Mouse (Mus musculus) MEL (cell line): ENCODE results near the gene Ciart. TPM values are rescaled to one million over a fixed set of nuclear protein-coding genes. Genes with fewer than 3 reads are reported as not detected.

Experiments used
- DNase-seq: peaks from one replicate; pipeline ENCODE4 v3.0.0; 2011; ENCODE audit warnings: low read depth, low spot score
- H3K27ac ChIP-seq: 2 replicates; pipeline ENCODE4 v1.5.1; 2012; ENCODE audit warnings: low read depth, mild to moderate bottlenecking, control low read depth, low read length, moderate library complexity; ENCODE audit not compliant: control insufficient read depth
- H3K27me3 ChIP-seq, 2 experiments: fragments of 150-350 bp in 1 of 2; sonication (generic) in 1 of 2; 2 replicates each; pipeline ENCODE4 v1.6.1; 2012; ENCODE audit warnings: low read length in 2 of 2, mild to moderate bottlenecking in 2 of 2, improper control_type of control experiment in 1 of 2, moderate library complexity in 1 of 2; ENCODE audit not compliant: insufficient read depth in 2 of 2, control insufficient read depth in 1 of 2
- H3K36me3 ChIP-seq, 2 experiments: 2 replicates each; pipeline ENCODE4 v1.6.1; 2012 to 2014; ENCODE audit warnings: low read length in 2 of 2, improper control_type of control experiment in 1 of 2, inconsistent platforms in 1 of 2, mild to moderate bottlenecking in 1 of 2; ENCODE audit not compliant: insufficient read depth in 2 of 2, control insufficient read depth in 1 of 2
- H3K4me1 ChIP-seq, 2 experiments: fragments of 150-350 bp in 1 of 2; sonication (generic) in 1 of 2; 2 replicates each; pipeline ENCODE4 v1.6.1; 2012; ENCODE audit warnings: low read length in 2 of 2, improper control_type of control experiment in 1 of 2, mild to moderate bottlenecking in 1 of 2; ENCODE audit not compliant: insufficient read depth in 2 of 2, control insufficient read depth in 1 of 2
- H3K4me3 ChIP-seq, 2 experiments: fragments of 150-350 bp in 1 of 2; sonication (generic) in 1 of 2; 2 replicates each; pipeline ENCODE4 v1.5.1; 2012; ENCODE audit warnings: low read depth in 2 of 2, low read length in 2 of 2, mild to moderate bottlenecking in 2 of 2, moderate library complexity in 2 of 2, control low read depth in 1 of 2, improper control_type of control experiment in 1 of 2; ENCODE audit not compliant: control insufficient read depth in 1 of 2, insufficient read depth in 1 of 2
- H3K79me2 ChIP-seq: 2 replicates; pipeline ENCODE4 v1.6.1; 2012; ENCODE audit warnings: mild to moderate bottlenecking, low read length, moderate library complexity; ENCODE audit not compliant: control insufficient read depth, poor library complexity, insufficient read depth
- H3K9ac ChIP-seq: 2 replicates; pipeline ENCODE4 v1.6.1; 2012; ENCODE audit warnings: low read depth, mild to moderate bottlenecking, control low read depth, low read length, moderate library complexity; ENCODE audit not compliant: control insufficient read depth, poor library complexity, severe bottlenecking
- H3K9me3 ChIP-seq: fragments of 150-350 bp; sonication (generic); replicated peaks from 2 replicates; pipeline ENCODE4 v1.6.1; 2012; ENCODE audit warnings: mild to moderate bottlenecking, low read length, improper control_type of control experiment, moderate library complexity; ENCODE audit not compliant: insufficient read depth
- GABPA ChIP-seq: IDR thresholded peaks from 2 replicates; pipeline ENCODE4 v1.6.1; 2012; ENCODE audit warnings: low read depth, mild to moderate bottlenecking, inconsistent platforms, low read length, improper control_type of control experiment, moderate library complexity
- GATA1 ChIP-seq: IDR thresholded peaks from 2 replicates; pipeline ENCODE4 v1.6.1; 2011; ENCODE audit warnings: low read depth, low read length, improper control_type of control experiment
- HCFC1 ChIP-seq: IDR thresholded peaks from 2 replicates; pipeline ENCODE4 v1.6.1; 2012; ENCODE audit warnings: low read depth, mild to moderate bottlenecking, inconsistent platforms, low read length, improper control_type of control experiment, moderate library complexity
- MAX ChIP-seq: IDR thresholded peaks from 2 replicates; pipeline ENCODE4 v1.6.1; 2011; ENCODE audit warnings: low read length, improper control_type of control experiment
- MEF2A ChIP-seq: IDR thresholded peaks from 2 replicates; pipeline ENCODE4 v1.6.1; 2014; ENCODE audit warnings: low read depth, mild to moderate bottlenecking, inconsistent platforms, low read length, improper control_type of control experiment; ENCODE audit not compliant: poor library complexity, insufficient replicate concordance, severe bottlenecking; ENCODE audit errors: extremely low read depth
- MXI1 ChIP-seq: IDR thresholded peaks from 2 replicates; pipeline ENCODE4 v1.6.1; 2011; ENCODE audit warnings: mild to moderate bottlenecking, low read depth, low read length, improper control_type of control experiment
- MYB ChIP-seq: IDR thresholded peaks from 2 replicates; pipeline ENCODE4 v1.6.1; 2011; ENCODE audit warnings: mild to moderate bottlenecking, low read depth, low read length, improper control_type of control experiment
- NRF1 ChIP-seq: IDR thresholded peaks from 2 replicates; pipeline ENCODE4 v1.6.1; 2014; ENCODE audit warnings: low read depth, mild to moderate bottlenecking, inconsistent platforms, low read length, improper control_type of control experiment, moderate library complexity; ENCODE audit not compliant: poor library complexity, insufficient read depth, severe bottlenecking
- POLR2A ChIP-seq, 2 experiments: IDR thresholded peaks; 2 replicates each; pipeline ENCODE4 v1.6.1; 2011 to 2012; ENCODE audit warnings: low read length in 2 of 2, mild to moderate bottlenecking in 2 of 2, control low read depth in 1 of 2, improper control_type of control experiment in 1 of 2, low read depth in 1 of 2, moderate library complexity in 1 of 2; ENCODE audit not compliant: control insufficient read depth in 1 of 2, insufficient read depth in 1 of 2, poor library complexity in 1 of 2
- SIN3A ChIP-seq: IDR thresholded peaks from 2 replicates; pipeline ENCODE4 v1.6.1; 2012; ENCODE audit warnings: low read length, improper control_type of control experiment, inconsistent platforms
- TAL1 ChIP-seq: IDR thresholded peaks from 2 replicates; pipeline ENCODE4 v1.6.1; 2012; ENCODE audit warnings: mild to moderate bottlenecking, inconsistent platforms, low read length, moderate library complexity, mixed read lengths
- TBP ChIP-seq: IDR thresholded peaks from 2 replicates; pipeline ENCODE4 v1.8.0; 2011; ENCODE audit warnings: low read depth, low read length, improper control_type of control experiment
- USF1 ChIP-seq: IDR thresholded peaks from 2 replicates; pipeline ENCODE4 v1.6.1; 2014; ENCODE audit warnings: low read depth, mild to moderate bottlenecking, inconsistent platforms, low read length, improper control_type of control experiment, moderate library complexity
- ZC3H11A ChIP-seq: IDR thresholded peaks from 2 replicates; pipeline ENCODE4 v1.6.1; 2012; ENCODE audit warnings: low read depth, mild to moderate bottlenecking, inconsistent platforms, low read length, improper control_type of control experiment
- ZKSCAN1 ChIP-seq: IDR thresholded peaks from 2 replicates; pipeline ENCODE4 v1.6.1; 2012; ENCODE audit warnings: low read depth, mild to moderate bottlenecking, inconsistent platforms, low read length, improper control_type of control experiment, moderate library complexity
- ZNF384 ChIP-seq: IDR thresholded peaks from 2 replicates; pipeline ENCODE4 v1.6.1; 2012; ENCODE audit warnings: low read depth, mild to moderate bottlenecking, inconsistent platforms, low read length, improper control_type of control experiment
- polyA plus RNA-seq, 2 experiments: library from polyadenylated mRNA; stranded (reverse) in 1 of 2; unstranded in 1 of 2; fragments of >175 nt in 1 of 2; fragments of >200 nt in 1 of 2; gene quantifications; 2 replicates each; pipeline versions ENCODE4 v1.2.1 to v1.2.4; 2012; ENCODE audit warnings: low replicate concordance in 2 of 2, low read depth in 1 of 2; ENCODE audit not compliant: insufficient read length in 2 of 2, insufficient read depth in 1 of 2, missing spikeins in 1 of 2
- total RNA-seq: library from RNA; depleted of rRNA; stranded (reverse); fragments of 300-350 nt; gene quantifications from 2 replicates; pipeline ENCODE4 v1.2.3, GENCODE M21; 2012

Ciart gene
- total and polyA plus RNA-seq, 3 experiments, result 4.9 to 23.8 TPM; not detected in 1

DNA sequence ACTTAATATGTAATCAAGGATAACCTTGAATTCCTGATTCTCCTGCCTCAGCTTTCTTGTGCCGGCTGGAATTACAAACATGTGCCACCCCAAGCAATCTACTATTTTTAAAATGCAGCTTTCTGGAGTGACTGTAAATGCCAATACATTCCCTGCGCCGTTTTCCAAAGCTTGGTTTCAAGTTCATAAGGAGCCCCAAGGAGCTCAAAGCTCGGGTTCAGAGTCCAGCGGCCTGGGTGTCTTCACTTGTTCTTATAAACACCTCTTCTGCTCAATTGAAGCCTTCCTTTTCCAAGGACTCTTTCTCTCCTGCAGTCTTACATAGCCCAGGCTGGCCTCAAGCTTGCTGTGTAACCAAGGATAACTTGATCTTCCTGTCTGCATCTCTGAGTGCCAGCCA is 16.0 kb downstream of the Ciart start:
- Histone ChIP-seq H3K4me1 (peaks cover 4% of the 10 kb centered on the region in 2 experiments), H3K9ac (no peak overlapping the region), H3K4me3 (no peak overlapping the region), H3K9me3 (no peaks in the 10 kb centered on the region), H3K27ac (no peak overlapping the region), H3K79me2 (peaks cover 13% of the 10 kb centered on the region), H3K36me3 (peaks cover 3 to 9% of the 10 kb centered on the region in 2 experiments), H3K27me3 (no peaks in the 10 kb centered on the region)
- DNase-seq, result no peak
- 0 out of 4 replicates have a peak, but pooled peaks of 1 of the 2 experiments have one; percentile 20 for TF ChIP-seq POLR2A (IDR thresholded peaks at IDR 0.05; ENCODE audit: control insufficient read depth in 1 of 2, insufficient read depth in 1 of 2, low read depth in 1 of 2, low read length in 2 of 2, poor library complexity in 1 of 2)
- no peak for TF ChIP-seq ZC3H11A

DNA sequence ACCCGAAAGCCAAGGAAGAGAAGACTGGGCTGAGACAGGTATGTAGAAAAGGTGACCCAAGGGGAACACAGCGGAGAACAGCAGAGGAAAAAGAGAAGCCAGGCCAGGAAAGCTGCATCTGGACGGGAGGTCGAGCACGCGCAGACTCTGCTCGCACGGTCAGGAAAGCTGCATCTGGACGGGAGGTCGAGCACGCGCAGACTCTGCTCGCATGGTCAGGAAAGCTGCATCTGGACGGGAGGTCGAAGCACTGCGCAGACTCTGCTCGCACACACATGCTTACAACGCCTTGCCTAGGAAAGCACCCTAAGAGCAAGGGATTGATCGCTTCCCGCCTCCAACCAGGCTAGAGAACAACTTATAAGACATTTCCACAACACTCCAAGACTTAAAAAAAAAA is 16.5 kb downstream of the Ciart start:
- peaks cover 2 to 4% of the 10 kb centered on the region in 2 experiments for H3K4me1 ChIP-seq
- no peaks in the 10 kb centered on the region for H3K9me3 ChIP-seq
- H3K9ac ChIP-seq, result no peak overlapping the region
- peaks cover 3 to 8% of the 10 kb centered on the region in 2 experiments for H3K36me3 ChIP-seq
- no peaks in the 10 kb centered on the region for H3K27me3 ChIP-seq
- no peak for TF ChIP-seq MXI1
- TF ChIP-seq MYB, result no peak
- TF ChIP-seq MEF2A, result no peak
- no peak for TF ChIP-seq MAX
- H3K27ac ChIP-seq, result no peak overlapping the region
- H3K79me2 ChIP-seq, result peaks cover 8% of the 10 kb centered on the region
- H3K4me3 ChIP-seq, result no peak overlapping the region
- DNase-seq, result no peak

DNA sequence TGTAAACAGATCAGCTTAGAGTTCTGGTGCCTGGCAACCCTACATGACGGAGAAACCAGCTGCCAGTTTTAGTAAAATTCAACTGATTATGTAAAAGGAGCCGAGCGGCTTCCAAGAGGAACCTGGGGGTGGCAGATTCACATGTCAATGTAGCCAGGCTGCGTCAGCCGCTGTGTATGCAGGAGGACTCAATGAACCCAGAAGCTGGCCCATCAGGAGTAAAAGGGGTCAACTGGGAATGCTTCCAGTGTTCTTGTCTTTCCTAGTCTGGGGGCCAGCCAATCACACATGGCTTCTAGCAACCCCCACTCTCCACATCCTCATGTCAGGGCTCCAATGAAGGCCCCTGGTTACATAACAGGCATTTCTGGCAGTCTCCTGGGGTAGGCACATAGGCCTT is 17.0 kb downstream of the Ciart start:
- Histone ChIP-seq H3K27me3 (no peaks in the 10 kb centered on the region), H3K36me3 (peaks cover 3% of the 10 kb centered on the region in 2 experiments), H3K4me3 (no peak overlapping the region), H3K9me3 (no peaks in the 10 kb centered on the region), H3K4me1 (no peaks in the 10 kb centered on the region; a peak in 1 of 4 replicates), H3K9ac (no peak overlapping the region), H3K27ac (no peak overlapping the region), H3K79me2 (peaks cover 4% of the 10 kb centered on the region; the same call in 1 of the 2 replicates)
- TF ChIP-seq GATA1 (no peak), HCFC1 (no peak), MEF2A (no peak), GABPA (no peak), ZKSCAN1 (no peak), USF1 (no peak), NRF1 (no peak), ZNF384 (no peak), SIN3A (no peak), TBP (no peak), TAL1 (no peak)
- no peak for DNase-seq
